Mouse (Mus musculus): ENCODE results near the gene Nek11. TPM values are rescaled to one million over a fixed set of nuclear protein-coding genes. Genes with fewer than 3 reads are reported as not detected.
"Not testable (repeated sequence)": the region's sequence is repeated elsewhere in the genome, so short reads cannot be mapped to it uniquely, and the experiment has no call there.

The Nek11 gene
- total RNA-seq, 2 experiments from 2014 or later, result not detected

DNA sequence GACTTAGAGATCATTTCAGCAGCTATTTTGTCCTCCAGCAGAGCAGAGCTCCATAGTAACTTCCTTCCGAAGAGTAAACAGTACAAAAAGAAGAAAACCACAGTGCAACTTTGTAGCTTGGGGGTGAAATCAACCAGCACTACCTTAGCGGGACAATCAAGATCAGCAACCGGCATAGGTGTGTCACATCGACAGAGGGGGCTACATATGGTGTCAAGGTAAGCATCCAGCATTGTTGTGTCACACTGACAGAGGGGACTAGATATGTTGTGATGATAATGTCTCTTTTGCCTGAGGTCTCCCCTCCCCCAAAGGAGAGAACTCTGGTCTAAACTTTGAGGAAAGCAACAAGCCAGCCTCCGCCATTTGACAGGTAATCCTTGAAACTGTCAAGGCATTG lies 260.8 kb downstream of the Nek11 start:
- DNase-seq, result no peak

DNA sequence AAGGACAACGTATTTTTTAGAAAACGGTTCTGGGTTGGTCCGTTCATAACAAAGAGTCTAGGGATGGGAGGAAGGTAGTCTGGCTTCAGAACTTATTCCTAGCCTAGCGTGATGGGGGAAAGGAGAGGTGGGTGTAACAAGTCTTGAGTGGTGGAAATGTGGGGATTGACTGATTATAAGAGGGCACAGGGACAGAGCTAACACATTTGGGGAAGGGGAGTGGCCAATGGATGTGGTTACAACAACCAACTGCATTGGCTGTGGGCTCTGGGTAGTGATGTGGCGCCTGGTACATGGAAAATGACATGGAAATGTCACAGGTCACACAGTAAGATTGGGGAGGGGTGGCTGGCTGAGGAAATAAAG lies 263.3 kb downstream of the Nek11 start:
- DNase-seq, result no peak

DNA sequence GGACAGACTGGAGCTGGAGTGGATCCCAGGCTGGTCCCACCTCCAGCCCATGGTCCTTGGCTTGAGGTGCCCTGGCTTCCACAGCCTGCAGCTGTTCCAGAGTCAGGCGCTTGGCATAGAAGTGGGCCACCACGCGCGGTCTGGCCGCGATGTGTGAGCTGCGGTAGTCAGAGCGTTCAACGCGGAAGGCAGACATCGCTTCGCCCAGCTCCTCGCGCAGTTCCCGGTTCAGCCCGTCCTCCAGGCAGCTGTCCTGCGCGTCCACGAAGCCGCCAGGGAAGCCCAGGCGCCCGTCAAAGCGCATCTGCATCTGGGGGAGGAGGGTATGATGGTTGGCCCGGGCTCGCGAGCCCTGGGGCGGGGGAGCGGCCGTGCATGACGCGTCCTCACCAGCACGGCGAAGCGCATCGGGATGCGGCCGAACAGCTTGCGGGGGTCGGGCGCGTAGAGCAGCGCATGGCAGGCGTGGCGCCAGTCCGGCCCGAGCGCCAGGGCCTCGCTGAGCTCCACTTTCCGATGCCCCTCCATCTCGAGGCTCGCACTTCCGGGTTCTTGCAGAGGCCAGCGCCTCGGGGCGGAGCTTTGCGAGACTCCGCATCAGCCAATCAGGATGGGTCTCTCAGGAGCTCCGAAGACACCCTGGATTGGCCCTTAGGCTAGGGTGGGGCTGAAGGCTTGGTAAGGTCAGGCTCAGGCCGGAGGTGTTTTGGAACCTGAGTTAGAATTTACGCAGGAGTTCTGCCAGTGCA lies 263.9 kb downstream of the Nek11 start, which contains the start of gene Nudt16:
Nudt16 (minus strand) TSS at position 572 of the 749 bp plus-strand sequence.
- DNase-seq, result peak; percentile 94 to 96

DNA sequence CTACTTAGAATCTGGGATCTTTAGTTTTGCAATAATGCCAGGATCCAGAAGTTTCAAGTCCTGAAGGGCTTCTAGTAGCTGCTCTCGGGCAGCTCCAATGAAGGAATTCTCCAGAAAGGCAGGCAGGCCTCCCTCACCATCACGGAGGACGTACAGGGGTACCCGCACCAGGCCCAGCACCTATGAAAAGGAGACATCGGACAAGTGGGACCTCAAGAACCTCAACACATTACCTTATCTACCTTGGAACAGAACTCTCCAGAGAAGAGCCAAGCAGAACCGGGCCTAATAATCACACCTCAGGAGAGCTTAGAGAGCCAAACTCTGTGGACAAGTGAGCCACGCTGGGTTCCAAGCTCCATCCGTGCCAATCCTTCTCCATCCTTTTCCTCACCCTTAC lies 265.0 kb downstream of the Nek11 start:
- DNase-seq, result no peak

DNA sequence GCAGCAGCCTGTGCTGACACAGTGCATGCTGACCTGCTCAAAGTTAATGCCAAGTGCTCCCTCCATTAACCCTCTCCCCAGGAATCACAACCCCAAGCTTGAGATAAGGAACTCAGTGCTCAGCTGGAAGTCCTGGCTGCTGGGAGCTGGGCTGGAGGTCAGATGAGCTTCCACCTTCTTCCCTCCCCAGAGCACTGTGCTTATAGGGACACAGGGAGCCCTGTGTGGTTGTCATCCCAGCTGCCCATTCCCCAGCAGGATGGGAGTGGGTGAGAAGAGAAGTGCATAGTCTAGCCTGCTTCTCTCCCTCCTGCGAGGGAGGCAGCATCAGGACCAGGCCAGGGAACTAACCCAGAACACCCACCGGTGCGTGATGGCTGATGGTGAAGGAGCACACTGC lies 270.1 kb downstream of the Nek11 start:
- not testable (repeated sequence) for DNase-seq

Other genes with a start within 250 kb of the Nek11 start
- gene Aste1, start 132 bp downstream of the Nek11 start, total RNA-seq (2021), result 1 to 10 TPM; 7.2 to 7.4 TPM
- 10 to 100 TPM; 58.6 to 65.0 TPM for gene Atp2c1, start 131.8 kb upstream of the Nek11 start, total RNA-seq (2021)
- gene Pik3r4, start 247.5 kb upstream of the Nek11 start, total RNA-seq (2021), result 10 to 100 TPM; 18.0 to 21.4 TPM